Mouse (Mus musculus) gonadal fat pad, adult 2 months (tissue): ENCODE measurements around the gene Ttc23. TPM values are rescaled to one million over a fixed set of nuclear protein-coding genes. Genes with fewer than 3 reads are reported as not detected.
A peak's percentile ranks its signal among the peaks of the same experiment; 100 is the strongest.

Experiments
- DNase-seq: peaks from one replicate; pipeline ENCODE4 v3.0.0-alpha.2; 2012; ENCODE audit warnings: low read depth
- polyA plus RNA-seq: library from polyadenylated mRNA; depleted of rRNA; stranded (reverse); fragments of >200 nt; gene quantifications from 2 replicates; pipeline ENCODE4 v1.2.3, GENCODE M21; 2012; rRNA removed

The Ttc23 gene
- polyA plus RNA-seq: 11.2 and 14.3 TPM in 2 replicates

- DNase-seq: no peak
These were observed at the start of gene Ttc23 for GRCm38 (mm10) chr7:67647277-67647676. Ttc23 (plus strand) TSS chr7:67647410.

GRCm38 (mm10) chr7:67598050-67598449, 49.2 kb upstream of the Ttc23 start:
- peak; percentile 68 for DNase-seq

GRCm38 (mm10) chr7:67605114-67605513, 42.1 kb upstream of the Ttc23 start:
- no peak for DNase-seq

- no peak for DNase-seq
These were observed 41.0 kb upstream of the Ttc23 start for GRCm38 (mm10) chr7:67606250-67606649.

- DNase-seq: no peak
These were observed 39.4 kb upstream of the Ttc23 start for GRCm38 (mm10) chr7:67607669-67608347.

DNA sequence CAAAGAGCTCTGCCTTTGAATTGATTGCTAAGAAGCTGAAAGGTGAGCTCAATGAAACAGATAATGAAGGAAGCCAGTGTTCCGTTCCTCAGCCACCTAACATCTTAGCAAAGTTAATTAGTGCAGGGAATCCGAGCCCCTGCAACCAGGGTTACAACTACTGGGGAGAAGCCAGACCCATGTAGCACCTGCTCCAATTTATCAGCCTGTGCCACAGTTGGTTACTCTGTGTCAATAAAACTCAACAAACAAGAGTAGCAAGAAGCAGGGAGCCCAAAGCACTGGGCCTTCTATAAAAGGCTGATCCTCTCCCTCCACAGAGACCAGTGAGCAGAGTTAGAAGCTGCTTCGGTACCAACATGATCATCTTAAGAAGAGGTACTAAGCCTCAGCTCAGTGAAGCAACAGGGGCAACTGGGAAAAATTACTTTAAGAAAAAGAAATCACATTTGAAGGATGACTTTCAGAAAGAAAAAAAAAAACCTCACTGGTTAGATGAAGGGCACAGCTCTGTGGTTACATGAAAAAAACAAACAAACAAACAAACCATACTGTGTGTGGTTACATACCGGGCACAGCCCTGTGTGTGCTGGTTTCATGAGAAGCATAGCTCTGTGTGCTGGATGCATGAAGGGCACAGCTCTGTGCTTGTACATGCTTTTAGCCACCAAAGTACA, 38.7 kb upstream of the Ttc23 start:
- no peak for DNase-seq

DNA sequence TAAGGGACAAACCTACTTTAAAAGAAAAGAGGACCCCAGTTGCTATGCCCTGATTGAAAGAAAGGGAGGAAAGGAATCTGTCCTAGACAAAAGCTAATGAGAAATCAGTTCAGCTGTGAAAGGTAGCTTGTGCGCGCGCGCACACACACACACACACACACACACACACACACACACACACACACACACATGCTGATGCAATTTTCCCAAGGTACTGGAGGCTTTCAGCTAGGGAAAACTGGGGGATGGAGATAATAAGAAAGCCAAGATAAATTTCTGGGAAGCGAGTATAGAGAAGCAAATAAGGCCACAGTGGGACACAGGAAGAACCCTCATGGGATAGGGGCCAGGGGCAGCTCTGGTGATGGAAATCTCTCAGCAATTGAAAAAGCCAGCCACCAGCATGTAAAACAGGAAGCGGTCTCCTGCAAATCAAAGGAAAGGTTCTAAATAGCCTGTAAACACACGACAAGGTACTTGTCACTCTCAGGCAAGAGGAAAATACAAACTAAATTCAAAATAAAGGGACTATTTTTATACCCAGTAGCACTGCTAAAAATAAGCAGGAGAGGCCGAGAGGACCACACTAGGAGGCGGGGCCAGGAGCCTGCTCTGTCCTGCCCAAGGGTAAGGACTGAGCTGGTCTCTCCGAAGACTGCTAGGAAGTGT, 33.3 kb upstream of the Ttc23 start:
- DNase-seq: no peak

DNA sequence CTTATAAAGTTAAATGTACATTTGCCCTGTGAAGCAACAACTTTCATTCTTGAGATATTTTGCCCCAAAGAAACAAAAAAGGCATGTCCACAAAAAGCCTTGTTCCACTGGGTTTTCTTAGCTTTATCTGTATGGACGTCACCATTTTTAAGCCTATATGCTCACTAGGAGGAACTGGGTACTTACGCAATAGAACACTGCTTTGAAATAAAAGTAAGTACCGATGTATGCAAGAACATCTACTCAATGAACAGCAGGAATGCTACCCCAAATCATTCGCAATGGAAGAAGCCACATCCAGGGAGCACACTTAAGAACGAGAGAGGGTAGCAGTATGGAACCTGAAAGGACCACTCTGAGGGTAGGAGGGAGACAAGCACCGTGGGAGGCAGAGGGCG, 32.7 kb upstream of the Ttc23 start:
- DNase-seq: no peak

- DNase-seq: no peak
These were observed 30.3 kb upstream of the Ttc23 start for GRCm38 (mm10) chr7:67616890-67617289.

DNA sequence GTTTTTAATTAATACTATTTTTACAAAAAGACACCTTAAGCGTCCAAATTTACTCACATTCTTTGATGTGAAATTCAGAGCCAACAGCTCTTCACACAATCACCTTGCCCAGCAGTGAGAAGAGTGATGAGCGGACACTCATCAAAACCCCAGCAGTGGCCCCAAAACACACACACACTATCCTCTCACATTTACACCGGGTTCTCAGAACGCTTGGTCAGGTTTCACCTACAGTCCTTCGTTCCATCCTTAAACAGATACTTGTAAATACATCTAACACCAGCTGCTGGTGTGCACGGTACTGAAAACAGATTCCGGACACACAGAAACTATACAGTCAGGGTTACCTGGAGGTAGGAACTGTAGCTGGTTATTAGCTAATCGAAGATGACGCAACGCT, 29.6 kb upstream of the Ttc23 start:
- DNase-seq: no peak

DNA sequence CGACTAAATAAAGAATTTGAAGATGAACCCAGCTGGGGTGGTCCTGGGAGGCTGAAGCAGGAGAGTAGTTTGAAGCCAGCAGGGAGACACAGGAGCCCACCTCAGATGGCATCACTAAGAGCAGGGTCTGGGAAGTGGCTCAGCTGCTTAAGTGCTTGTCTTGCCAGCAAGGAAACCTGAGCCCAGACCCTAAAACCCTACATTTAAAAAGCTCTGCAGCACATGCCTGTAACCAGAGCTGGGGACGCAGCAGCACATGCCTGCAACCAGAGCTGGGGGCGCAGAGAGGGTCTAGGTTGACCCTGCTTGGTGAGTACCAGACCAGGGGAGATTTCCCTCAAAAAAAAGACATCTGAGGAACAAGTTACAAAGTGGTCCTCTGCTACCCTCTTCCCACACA, 28.9 kb upstream of the Ttc23 start:
- DNase-seq: no peak

DNA sequence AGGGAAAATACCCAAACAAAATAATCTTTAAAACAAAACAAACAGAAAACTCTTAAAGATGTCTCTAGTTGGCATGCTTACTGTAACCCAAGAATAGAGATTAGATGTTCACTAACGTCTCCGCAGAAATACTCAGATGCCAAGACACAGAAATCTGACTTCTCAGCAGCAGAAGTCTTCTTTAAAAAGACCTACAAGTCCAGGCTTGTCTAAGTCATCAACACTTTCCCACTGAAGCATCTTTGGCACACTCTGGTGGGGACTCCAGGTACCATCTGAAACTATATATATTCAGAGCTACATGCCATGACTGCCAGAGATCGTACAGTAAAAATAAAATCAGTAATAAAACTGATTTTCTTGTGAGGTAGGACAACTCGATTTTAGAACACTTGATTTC, 27.4 kb upstream of the Ttc23 start:
- DNase-seq: no peak

DNA sequence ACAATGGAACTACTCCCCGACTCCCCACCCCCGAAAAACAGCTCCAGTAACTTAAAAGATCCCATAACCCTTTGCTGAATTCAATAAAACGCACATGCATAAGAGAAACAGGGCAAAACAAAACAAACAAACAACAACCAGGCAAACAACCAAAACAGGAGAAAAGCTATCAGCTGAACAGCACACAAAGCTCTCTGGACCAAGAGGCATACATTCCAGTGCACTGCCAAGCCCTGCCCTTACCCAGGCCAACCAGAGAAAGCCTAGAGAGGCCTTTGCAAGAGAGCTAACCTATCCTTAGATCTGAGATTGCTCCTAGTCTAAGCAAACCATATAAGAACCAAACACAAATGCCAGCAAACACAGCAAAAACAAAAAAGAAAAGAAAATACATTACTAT, 25.1 kb upstream of the Ttc23 start:
- DNase-seq: no peak

DNA sequence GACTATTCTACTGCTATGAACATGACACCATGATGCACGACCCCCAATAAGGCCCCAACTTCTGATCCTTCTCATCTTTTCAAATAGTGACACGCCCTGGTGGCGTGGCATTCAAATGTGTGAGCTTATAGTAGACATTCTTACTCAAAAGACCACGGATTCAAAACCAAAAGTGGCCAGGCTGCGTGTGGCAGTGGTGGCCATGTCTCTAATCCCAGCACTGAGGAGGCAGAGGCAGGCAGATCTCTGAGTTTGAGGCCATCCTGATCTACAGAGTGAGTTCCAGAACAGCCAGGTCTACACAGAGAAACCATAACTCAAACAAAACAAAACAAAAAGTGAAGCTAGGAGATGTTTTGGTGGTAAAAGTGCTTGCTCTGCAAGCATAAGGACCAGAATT, 20.5 kb upstream of the Ttc23 start:
- DNase-seq: no peak

GRCm38 (mm10) chr7:67629681-67630080, 17.5 kb upstream of the Ttc23 start:
- no peak for DNase-seq

DNA sequence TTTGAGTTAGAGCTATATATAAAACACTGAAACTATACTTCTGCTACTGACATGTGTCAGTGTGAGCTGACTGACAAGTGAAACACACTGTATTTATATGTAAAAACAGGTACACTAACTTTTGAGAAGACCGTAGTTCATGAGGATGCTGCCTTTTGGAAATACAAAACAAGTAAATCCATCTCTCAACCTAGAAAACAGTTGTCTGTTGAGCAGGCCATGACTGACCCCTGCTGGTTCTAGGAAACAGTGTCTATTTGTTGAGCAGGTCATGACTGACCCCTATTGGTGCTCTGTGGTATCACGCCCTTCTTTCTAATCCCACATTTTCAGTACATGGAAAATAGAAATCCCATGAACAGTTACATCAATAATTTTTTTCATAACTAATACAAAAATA, 16.4 kb upstream of the Ttc23 start:
- DNase-seq: no peak

DNA sequence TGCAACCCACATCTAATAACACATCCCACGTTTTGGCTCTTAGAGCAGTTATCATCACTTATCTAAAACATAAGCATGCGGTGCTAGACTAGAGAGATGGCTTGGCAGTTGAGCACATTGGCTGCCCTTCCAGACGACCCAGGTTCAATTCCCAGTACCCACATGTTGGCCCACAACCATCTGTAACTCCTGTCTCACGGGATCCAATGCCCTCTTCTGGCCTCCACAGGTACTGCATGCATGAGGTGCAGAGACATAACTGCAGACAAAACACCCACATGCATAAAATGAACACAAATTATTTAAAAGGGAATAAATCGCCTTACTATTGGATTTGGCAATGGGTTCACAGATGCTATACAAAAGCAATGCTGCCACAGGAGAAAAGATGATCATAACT, 14.8 kb upstream of the Ttc23 start:
- no peak for DNase-seq

- no peak for DNase-seq
These were observed 13.0 kb upstream of the Ttc23 start for GRCm38 (mm10) chr7:67634210-67634609.

DNA sequence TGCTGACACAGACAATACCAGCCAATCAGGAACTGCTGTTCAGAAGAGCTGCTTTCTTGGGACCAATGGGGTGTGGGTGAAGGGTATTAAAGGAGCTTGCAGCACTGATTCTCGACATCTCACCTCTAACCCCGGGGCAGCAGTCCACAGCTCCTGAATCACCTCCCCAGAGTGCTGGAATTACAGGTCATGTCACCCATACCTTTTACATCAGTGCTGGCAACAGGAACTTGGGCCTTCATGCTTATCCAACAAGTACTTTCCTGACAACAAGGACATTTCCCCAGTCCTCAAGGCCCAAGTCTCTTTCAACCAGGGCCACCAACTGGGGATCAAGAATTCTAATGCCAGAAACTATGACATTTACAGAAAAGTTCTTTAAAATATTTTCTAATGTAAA, 11.0 kb upstream of the Ttc23 start:
- DNase-seq: no peak

- DNase-seq: no peak
These were observed 8.2 kb upstream of the Ttc23 start for GRCm38 (mm10) chr7:67639006-67639405.

DNA sequence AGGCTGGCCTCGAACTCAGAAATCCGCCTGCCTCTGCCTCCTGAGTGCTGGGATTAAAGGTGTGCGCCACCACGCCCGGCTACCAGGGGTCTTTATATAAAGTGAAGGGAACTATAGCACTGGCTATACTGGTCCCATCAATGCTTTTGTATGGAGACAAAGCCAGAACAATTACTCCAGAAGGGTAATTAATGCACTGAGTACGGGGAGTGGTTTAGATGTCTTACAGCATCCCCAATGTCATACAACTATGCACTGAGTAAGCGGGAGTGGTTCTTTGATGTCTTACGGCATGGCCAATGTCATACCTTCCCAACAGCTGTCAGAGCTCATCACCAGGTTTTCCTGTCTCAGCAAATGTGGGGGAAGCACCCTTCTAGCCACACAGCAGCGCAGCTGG, 4.3 kb upstream of the Ttc23 start:
- no peak for DNase-seq

DNA sequence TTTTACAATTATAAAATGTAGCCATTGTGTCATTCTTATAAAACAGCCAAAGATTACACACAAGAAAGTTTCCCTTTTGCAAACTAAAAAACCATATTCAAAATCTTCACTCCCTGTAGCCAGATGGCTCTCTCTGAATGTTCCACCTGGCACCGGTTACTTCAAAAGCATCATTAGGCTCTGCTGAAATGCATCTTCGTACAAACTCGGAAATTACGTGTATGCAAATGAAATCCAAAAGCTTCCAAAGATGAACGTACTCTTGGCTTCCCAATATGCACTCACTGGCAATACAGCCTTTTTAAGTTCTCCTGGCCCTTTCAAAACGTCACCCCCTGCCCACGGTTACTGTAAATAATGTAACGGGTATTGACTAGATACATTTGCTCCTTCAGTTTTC, 2.9 kb upstream of the Ttc23 start:
- DNase-seq: no peak
